Mouse (Mus musculus) frontal cortex, postnatal 14 days (tissue): ENCODE results near the gene Nob1.

Experiments
- DNase-seq, 2 experiments: peaks; one replicate each; pipeline ENCODE4 v3.0.0; 2022; ENCODE audit warnings: low spot score in 2 of 2

The Nob1 gene

DNA sequence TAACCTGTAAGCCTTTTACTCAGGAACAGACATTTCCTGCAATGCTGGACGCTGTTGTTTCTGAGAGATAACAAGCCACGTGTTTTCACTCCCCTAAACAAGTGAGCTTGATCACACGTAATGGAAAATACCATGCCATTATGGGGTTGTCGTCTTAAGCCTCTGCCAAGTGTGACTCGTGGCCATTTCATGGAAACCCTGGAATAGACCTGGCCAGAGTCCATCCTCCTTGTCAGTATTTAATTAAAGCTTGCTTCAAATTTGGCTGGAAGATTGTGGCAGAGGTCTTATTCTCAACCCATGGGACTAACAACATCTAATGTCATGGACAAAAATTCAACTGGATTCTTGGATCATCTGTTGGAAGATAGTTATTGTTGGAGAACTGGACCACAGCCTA lies 38.7 kb downstream of the Nob1 start:
- DNase-seq: no peak

DNA sequence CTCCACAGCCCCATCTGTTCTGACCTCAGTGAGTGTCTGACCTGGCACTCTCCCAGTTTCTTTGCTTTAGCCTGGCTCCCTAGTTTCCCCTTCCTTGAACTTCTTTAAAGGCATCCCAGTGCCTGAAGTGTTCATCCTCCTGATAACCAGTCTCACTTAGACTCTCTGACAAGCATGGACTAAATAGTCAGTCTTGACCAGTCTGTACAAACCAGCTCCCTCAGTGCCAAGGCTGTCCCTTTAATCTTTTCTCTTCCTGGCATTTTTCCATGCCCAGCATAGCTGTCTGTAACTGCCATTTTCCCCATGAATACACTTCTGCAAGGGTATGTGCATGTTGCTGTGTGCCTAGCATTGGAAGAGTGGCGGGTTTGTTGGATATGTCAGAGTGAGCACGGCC lies 39.8 kb downstream of the Nob1 start:
- DNase-seq: no peak

DNA sequence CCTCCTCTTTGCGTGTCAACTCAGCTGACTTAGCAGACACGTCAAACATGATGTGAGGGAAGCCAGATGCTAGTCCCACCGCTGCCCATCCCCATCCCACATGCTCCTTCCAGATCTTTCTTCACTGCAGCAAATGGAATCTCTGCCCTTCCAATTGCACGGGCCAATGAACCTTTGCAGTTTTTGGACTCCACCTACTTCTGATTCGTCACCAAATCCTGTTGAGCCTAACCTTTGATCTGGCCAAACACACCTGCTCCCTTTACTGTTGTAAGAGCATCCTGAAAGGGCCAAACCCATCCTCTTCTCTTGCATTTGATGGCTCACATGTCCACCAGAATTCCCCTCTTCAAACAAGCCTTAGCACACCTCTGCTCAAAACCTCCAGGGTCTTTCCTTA lies 40.2 kb downstream of the Nob1 start:
- DNase-seq: no peak

- no peak for DNase-seq
Observed at GRCm38 (mm10) chr8:107382898-107383297, 42.0 kb downstream of the Nob1 start.

GRCm38 (mm10) chr8:107381666-107382065 lies 43.2 kb downstream of the Nob1 start:
- DNase-seq: no peak

DNA sequence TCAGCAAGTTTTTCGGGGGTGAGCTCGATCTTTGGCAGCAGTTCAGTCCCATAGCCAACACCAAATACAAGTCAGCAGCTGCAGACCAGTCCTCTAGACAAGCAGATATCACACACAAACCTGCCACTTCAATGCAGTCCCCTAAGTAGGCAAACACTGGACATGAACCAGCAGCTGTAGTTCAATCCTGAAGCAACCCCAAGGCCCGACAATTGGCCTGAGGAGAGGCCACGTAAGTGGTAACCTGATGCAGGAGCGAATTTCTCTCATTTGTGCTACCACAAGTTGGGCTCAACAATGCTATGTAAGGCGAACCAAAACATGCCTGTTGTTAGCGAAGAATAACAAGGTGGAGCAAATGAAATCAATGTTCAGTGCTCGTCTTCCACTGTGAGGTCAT lies 44.1 kb downstream of the Nob1 start:
- DNase-seq: no peak

GRCm38 (mm10) chr8:107377346-107377745 lies 47.5 kb downstream of the Nob1 start:
- DNase-seq: no peak

GRCm38 (mm10) chr8:107370311-107370710 lies 54.5 kb downstream of the Nob1 start:
- no peak for DNase-seq
